Mouse (Mus musculus) lung, postnatal 4 days (tissue): ENCODE measurements around the gene Vezt.

ENCODE experiments used
- DNase-seq, 2 experiments: peaks; one replicate each; pipeline ENCODE4 v3.0.0; 2021

The Vezt gene

DNA sequence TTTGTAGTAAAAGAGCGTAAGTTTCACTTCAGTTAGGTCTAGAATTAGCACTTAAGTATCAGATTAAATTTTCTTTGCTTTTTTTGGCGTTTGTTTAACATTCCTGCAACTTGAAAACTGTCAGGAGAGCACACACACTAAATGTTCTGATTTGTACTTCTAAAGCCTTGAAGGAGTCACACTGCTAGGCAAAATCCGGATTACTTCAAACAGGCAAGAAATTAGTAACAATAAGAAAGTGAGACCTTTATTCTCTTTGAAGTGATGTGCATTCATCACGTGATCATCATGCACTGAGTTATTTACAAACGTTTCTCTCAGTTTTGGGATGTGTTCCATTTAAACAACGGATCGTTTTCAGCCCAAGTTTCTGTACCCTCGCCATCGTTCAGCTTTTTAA lies 1.6 kb upstream of the Vezt start:
- no peak for DNase-seq

- no peak for DNase-seq
Observed at GRCm38 (mm10) chr10:94036375-94036758, 750 bp upstream of the Vezt start.

DNA sequence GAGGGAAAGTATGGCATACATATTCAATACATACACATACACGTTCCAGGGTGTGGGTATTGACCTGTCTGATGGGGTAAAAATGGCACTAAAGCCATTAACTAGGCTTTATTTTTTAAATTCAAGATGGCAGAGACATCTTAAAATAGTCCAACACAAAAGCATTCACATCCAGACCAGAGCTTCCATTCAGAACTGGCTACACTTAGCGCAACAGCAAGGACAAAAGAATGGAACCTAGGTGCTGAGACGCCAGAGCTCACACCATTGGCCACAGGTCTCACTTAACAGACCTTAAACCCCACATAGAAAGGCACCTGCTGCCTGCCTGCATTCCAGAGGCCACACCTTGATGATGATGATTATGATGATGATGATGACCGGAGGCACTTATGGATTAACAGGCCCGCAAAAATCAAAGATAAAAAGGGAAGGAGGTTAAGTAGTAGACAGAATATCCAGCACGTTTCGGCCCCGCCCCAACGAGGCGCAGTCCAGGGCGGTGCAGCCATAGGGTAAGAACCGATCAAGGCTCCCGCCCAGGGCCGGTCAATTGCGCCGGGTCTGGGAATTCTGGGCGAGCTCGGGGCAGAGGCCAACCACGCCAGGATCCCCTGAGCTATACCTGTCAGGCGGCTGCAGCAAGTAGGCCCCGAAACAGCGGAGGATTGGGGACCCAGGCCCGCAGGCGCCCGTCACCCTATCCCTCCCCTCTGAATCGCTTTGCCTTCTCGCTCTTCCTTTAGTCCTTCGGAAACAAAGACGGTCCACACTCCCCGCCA lies 550 bp downstream of the Vezt start:
- DNase-seq = peak; percentile 72 to 75

- DNase-seq = no peak
Observed at GRCm38 (mm10) chr10:94031164-94031563, 4.5 kb downstream of the Vezt start.

DNA sequence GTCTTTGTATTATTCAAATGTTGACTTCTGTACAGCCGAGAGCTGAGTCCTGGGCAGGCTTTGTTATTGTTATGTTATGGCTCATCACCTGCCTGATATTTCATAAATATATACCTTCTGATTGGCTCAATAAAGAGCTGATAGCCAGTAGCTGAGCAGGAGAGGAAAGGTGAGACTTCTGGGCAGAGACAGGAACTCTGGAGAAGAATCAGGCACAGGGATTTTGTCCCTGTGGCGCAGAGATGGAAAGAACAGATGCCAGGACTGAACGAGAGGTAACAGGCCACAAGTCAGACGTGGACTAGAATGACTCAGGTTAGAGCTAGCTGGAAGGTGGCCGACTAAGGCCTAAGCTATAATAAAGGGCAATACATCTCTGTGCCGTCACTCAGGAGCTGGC lies 7.1 kb downstream of the Vezt start:
- no peak for DNase-seq

DNA sequence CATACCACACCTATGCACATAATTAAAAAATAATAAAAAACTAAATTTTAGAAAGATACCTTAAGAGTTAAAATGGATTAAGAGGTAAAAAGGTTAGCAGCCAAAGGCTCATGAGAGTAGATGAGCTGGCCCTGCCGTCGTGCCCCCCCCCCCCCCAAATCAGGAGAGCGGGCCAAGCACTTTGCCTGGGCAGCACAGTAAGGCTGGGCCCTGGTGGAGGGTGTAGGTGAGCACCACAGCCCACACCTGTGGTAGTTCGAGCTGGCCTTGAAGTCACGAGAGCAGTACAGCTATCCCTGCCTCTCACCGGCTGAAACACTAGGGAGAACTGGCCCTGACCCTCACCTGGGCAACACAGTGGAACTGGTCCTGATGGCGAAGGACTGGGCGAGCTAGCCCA lies 10.5 kb downstream of the Vezt start:
- no peak for DNase-seq

- no peak for DNase-seq
Observed at GRCm38 (mm10) chr10:94021059-94021458, 14.6 kb downstream of the Vezt start.

DNA sequence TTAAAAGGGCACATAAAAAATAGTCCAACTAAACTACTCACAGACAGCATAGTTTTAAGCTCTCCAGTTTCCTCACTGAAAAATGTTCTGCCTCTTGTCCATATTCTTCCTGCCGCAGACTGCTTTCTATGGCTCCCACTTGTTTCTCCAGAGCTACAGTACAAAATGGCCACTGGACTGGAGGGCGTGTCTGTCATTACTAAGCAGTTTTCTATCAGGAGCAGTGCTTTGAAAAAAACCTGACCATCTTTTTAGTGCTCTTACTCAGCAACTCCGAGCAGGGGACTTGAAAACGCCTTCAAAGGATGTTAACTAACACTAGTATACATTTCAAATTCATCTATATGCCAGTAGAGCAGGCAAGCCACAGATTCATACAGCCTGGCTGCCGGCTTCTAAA lies 15.0 kb downstream of the Vezt start:
- DNase-seq = no peak

- DNase-seq = no peak
Observed at GRCm38 (mm10) chr10:94017455-94017854, 18.2 kb downstream of the Vezt start.

GRCm38 (mm10) chr10:94014200-94014599 lies 21.4 kb downstream of the Vezt start:
- no peak for DNase-seq

- DNase-seq = peak; percentile 56 to 64
Observed at GRCm38 (mm10) chr10:94013196-94013595, 22.4 kb downstream of the Vezt start.

DNA sequence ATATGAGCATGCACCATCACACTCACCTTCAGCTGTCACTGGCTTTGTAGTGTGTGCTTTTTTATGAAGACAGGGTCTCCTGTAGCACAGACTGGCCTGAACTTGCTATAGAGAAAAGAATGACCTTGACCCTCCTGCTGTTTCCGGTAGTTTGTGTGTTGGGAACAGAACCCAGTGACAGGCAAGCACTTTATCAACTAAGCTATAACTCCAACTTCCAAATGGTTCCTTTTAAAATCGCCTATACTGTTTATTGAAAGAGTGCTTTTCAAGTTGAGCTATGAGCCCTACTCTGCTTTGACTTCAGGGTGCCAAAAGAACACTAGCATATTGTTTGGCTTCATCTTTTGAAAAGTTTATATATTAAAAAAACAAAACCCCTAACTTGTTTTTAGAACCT lies 24.6 kb downstream of the Vezt start:
- no peak for DNase-seq

DNA sequence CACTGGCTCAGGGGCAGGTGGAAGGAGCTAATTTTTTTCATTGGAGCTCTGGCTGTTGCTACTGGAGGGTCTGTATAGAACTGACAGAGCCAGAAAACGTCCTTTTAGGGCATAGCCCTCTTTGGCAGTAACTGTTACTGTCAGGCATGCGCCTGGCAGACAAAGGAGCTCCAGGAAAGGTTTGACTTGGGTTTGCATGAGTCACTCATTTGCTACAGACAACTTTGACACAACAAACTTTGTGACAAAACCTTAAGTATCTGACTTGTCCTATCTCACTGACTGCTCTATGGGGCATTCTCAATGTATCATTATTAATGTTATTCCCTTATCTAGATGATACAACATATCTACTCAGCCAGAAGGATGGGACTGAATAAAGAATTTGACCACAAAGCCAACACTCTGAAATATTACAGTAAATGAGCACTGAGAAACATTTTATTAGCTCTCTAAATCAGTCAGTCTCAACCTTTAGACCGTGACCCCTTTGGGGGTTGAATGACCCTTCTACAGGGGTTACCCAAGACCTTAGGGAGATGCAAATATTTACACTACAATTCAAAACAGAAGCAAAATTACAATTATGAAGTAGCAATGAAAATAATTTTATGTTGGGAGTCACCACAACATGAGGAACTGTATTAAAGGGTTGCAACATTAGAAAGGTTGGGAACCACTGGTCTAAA lies 25.5 kb downstream of the Vezt start:
- no peak for DNase-seq

- DNase-seq = no peak
Observed at GRCm38 (mm10) chr10:94008356-94008755, 27.3 kb downstream of the Vezt start.

DNA sequence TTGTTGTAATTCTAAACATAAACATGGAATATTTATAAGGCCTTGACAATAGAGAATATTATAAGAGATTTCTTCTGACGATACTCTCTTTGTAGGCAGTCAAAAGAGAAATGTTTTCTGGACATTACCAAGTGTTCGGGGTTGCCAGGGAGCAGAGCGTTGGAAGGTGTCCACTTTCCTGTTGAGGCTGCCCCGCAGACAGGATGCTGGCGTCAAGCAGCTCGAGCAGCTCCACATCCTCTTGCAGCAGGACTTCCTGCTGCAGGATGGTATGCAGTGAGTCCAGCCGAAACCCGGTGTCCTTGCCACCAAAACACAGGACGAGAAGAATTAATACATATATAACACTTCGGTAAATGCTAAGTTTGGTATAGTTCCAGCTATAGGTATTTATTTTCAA lies 35.4 kb downstream of the Vezt start:
- DNase-seq = peak; percentile 42 to 79

GRCm38 (mm10) chr10:93999357-93999756 lies 36.3 kb downstream of the Vezt start:
- no peak for DNase-seq

GRCm38 (mm10) chr10:93995100-93995499 lies 40.5 kb downstream of the Vezt start:
- DNase-seq = no peak

DNA sequence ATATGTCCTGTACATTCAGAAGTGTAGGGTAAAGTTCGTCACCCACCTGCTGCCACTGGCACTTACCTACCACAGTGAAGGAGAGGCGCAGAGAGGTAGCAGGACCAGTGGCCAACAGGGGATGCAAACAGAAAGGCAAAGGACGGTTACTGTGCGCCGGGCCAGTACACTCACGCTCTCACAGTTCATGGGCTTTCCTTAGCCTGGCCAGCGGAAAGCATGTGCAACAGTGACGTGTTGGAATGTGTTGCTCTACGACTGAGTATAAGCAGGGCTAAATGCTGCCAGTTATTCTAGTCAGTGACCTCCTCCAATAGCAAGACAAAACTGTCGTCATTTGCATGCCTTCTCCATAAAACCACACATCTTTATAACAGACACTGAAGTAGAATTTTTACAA lies 41.5 kb downstream of the Vezt start:
- DNase-seq = no peak

DNA sequence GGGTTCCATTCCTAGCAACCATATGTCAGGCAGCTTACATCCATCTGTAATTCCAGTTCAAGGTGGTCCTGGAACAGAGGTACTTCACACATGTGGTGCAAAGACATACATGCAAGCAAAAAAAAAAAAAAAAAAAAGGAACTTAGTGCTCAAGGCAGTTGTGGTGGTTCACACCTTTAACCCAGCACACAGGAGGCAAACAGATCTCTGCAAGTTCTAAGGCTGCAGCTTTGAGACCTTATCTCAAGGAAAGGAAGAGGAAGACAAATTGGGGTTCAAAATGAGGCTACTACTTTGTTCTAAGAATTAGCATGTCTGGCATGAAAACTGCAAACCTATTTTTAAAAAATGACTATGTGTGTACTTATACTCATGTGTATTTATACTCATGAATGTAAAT lies 50.3 kb downstream of the Vezt start:
- DNase-seq = no peak

DNA sequence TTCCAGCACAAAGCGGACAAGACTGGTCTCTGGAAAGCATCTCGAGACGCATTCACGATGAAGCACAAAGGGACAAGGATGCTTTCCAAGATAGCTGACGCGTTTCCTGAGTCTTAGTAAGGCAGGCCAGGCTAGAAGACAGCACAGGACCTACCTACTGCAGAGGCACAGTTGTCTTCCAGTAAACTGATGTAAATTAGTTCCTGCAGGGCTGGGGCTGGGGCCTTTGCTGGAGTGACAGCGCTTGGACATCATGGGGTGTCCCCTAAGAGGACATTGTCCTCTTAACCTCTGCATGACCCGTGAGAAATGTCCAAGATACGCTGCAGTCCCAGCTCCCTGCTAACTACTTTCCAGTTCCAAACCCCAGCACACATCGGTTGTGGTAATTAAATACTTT lies 66.3 kb downstream of the Vezt start:
- DNase-seq = no peak

- DNase-seq = no peak
Observed at GRCm38 (mm10) chr10:93967486-93967885, 68.1 kb downstream of the Vezt start.

DNA sequence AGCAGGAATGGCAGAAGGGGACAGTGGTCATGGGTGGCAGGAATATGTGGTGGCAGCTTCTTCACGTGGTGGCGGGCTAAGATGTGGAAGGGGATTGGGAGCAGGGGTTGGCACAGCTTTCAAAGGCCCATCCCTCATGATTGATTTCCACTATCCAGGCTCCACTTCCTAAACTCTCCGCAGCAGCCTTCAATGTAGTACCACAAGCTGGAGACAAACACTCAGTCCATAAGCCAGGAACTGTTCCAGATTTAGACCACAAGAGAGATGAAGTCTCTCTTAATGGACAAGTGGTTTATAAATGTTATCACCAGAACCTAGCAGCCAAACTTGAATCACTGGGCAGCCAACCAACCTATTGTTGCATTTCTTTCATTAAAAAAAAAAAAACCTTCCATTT lies 81.6 kb downstream of the Vezt start:
- DNase-seq = peak in 1 of 2 experiments; percentile 13

- no peak for DNase-seq
Observed at GRCm38 (mm10) chr10:93953504-93953903, 82.1 kb downstream of the Vezt start.

DNA sequence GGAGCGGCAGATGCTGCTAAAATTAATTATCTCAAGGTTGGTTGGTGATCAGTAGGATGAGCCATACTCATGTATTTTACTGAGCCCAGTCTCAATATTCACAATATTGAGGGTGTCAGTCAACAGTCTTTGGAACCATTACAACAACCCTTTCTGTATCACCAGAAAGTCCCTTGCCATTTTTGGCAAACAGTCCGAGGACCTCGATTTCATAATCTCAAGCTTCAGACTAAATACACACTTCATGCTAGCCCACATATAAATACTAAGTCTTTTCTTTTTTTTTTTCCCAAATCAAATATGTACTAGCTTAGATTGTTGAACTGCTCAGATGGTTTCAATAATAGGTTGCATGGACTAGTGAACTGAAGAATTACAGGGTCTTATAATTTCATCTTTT lies 84.6 kb downstream of the Vezt start:
- peak in 1 of 2 experiments; percentile 16 for DNase-seq

DNA sequence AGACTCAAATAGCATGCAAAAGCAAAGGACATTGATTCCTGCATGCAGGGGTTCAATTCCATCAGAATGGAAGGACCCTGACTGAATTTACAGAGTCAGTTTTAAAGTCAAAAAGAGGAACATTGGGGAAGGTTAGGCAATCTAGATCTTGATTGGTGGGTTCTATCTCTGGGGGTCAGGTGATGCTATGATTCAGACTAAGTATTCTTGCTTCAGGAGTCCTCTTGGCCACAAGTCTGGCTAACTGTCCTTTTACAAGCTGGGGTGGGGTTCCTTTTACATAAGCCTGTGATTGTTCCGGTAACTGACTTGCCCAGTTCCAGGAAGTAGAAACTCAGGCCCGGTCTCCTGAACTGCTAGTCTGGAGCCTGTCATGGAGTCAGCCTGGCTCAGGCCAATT lies 85.7 kb downstream of the Vezt start:
- DNase-seq = no peak
